Mouse (Mus musculus) 3T3-L1 (cell line): ENCODE data around the gene Cand2.
A peak's percentile ranks its signal among the peaks of the same experiment; 100 is the strongest.

ENCODE experiments used
- DNase-seq: peaks from one replicate; pipeline ENCODE4 v3.0.0-alpha.2; 2015; ENCODE audit warnings: low read depth, low spot score

Gene Cand2

GRCm38 (mm10) chr6:115830779-115831601 is 56.7 kb downstream of the Cand2 start:
- peak; percentile 23 for DNase-seq

- DNase-seq: peak; percentile 44
Observed at GRCm38 (mm10) chr6:115832152-115832850, 58.0 kb downstream of the Cand2 start.

DNA sequence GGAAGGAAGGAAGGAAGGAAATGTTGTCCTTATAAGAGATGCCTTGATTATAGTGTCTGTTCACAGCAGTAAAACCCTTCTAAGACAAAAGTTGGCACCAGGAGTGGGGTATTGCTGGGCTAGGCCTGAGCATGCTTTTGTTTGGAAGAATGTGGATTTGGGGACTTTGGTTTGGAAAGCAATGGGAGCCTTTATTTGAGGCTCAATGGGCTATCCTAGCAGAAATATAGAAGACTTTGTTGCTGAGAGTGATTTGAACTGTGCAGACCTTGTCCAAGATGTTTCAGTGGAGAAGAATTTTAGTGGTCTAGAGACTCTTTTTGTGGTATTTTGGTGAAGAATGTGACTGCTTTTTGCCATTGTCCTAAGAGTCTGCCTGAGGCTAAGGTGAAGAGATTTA is 59.5 kb downstream of the Cand2 start:
- peak; percentile 67 for DNase-seq

DNA sequence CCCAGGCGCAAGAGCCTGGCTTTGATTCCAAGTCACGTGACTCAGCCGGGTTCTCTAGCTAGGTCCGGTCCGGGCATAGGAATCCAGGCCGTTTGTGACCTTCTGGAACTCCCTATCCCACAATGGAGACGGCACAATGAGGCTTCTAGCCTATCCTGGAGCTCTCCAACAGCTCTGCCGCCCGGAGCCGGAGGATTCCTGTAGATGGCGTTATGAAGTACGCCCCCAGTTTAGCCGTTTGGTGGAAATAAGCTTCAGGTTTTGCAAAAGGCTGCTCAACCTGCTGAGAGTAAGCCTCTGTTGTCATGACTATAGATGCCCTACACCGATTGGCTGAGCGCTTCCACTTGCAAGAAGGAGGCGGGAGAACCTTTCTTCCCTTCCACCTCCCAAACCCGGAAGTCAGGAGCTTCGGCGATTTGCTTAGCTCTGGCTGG is 63.8 kb downstream of the Cand2 start, which contains the start of gene Efcab12:
Gene Efcab12 (minus strand): TSS at position 252 of the 437 bp plus-strand sequence.
- DNase-seq: no peak

DNA sequence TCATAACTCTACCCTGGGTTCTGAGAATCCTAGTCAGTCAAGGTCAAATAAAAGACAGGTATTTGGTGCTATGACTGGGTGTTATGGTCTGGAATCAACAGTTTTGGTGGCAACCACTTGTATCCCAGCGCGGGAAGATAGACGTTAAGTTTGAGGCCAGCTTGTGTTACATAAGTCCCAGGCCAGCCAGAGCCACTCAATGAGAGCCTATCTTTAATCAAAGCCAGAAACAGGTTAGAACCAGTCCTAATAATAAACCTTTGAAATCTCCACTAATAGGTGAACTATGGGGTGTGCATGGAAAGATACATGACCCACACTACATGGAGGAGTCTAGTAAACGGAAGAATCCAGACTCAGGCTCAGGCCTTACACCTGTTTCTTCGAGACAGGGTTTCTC is 64.4 kb downstream of the Cand2 start:
- DNase-seq: no peak

DNA sequence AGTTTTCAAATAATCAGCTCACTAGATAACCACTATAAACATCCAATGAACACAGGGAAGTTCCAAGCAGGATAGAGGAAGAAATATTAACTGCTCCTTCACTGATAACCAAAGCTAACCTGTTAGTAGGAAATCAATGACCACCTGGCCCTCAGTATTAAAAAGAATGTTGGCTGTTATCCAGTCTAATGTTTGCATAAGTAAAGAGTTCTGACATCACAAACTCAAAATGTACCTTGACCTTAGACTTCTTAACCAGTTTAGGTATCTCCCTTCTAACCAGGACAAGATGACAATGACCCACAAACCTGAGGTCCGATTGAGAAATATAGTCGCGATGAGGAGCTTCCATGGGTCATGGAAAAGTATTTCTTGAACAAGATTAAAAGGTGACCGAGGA is 70.7 kb downstream of the Cand2 start:
- DNase-seq: no peak

- peak; percentile 90 for DNase-seq
Observed at GRCm38 (mm10) chr6:115846640-115847411, 72.5 kb downstream of the Cand2 start.

DNA sequence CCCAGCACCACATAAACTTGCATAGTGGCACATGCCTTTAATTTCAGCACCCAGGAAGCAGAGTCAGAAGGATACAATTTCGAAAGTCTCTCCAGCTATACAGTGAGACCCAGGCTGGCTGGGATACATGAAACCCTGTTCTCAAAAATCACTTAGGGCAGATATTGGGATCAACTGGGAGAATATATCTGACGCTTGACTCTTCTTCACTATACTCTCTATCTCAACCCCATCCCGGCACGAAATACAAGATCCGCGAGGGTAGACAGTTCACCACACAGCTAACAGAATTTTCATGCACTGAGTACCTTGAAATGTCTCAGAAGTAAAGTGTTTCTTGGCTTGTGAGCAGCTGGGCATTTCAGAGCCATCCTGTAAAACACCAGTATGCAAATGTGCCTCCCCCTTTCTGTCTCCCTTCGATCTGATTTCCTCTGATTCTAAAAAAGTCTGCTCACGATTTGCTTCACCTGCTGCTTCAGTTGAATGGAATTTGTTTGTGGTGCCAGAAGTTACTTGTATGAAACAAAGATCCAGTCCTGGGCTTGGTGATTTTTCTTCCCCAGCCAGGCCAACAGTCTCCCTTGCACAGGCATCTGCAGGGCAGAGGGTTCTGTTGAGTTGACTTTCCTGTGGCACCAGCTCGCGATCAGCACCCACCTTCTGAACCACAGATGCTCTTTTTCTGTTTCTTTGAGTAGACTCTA is 74.4 kb downstream of the Cand2 start:
- DNase-seq: no peak

- DNase-seq: no peak
Observed at GRCm38 (mm10) chr6:115852446-115853090, 78.2 kb downstream of the Cand2 start.

- peak; percentile 100 for DNase-seq
Observed at GRCm38 (mm10) chr6:115853091-115853813, 78.9 kb downstream of the Cand2 start, which contains the start of the genes Mbd4 and Ift122. Mbd4 (minus strand) TSS chr6:115853371. Ift122 (plus strand) TSS chr6:115853470.

DNA sequence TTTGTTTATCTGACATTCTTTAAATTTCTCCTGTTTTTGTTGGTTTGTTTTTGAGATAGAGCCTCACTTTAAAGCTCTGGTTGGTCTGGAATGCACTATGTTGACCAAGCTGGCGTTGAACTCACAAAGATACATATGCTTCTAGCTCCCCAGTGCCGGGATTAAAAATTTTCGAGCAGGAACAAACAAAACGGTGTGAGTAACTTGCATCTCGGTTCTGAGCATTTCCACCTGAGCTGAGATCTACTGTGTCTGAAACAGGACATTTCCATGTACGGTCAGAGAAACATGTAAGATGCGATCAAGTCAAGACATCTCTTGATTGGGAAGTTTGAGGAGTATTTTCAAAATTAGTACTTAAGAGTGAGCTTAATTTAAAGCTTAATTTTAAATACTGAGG is 79.6 kb downstream of the Cand2 start:
- DNase-seq: no peak

GRCm38 (mm10) chr6:115854432-115854831 is 80.1 kb downstream of the Cand2 start:
- peak; percentile 73 for DNase-seq
